Mouse (Mus musculus): ENCODE measurements around the gene Olfr204. TPM values are rescaled to one million over a fixed set of nuclear protein-coding genes. Genes with fewer than 3 reads are reported as not detected.

Olfr204 gene
- polyA plus RNA-seq (2012; rRNA removed), result not detected in 2 replicates

GRCm38 (mm10) chr16:59318148-59318547 lies at the start of gene Olfr204:
TSS of gene Olfr204 (minus strand) at chr16:59318248.

GRCm38 (mm10) chr16:59363893-59364292 lies 45.8 kb upstream of the Olfr204 start, which contains the start of gene Olfr209:
TSS of gene Olfr209 (minus strand) at chr16:59363993.

GRCm38 (mm10) chr16:59349146-59349545 lies 31.1 kb upstream of the Olfr204 start, which contains the start of gene Olfr206:
TSS of gene Olfr206 (minus strand) at chr16:59349246.

GRCm38 (mm10) chr16:59331038-59331437 lies 13.0 kb upstream of the Olfr204 start, which contains the start of gene Olfr205:
TSS of gene Olfr205 (minus strand) at chr16:59331138.

GRCm38 (mm10) chr16:59298581-59298980 lies 19.5 kb downstream of the Olfr204 start, which contains the start of gene Olfr203:
TSS of gene Olfr203 (plus strand) at chr16:59298881.

GRCm38 (mm10) chr16:59286693-59287092 lies 31.4 kb downstream of the Olfr204 start, which contains the start of gene Olfr202:
TSS of gene Olfr202 (minus strand) at chr16:59286793.

GRCm38 (mm10) chr16:59272532-59272931 lies 45.5 kb downstream of the Olfr204 start, which contains the start of gene Olfr201:
TSS of gene Olfr201 (minus strand) at chr16:59272632.

Other genes with a start within 250 kb of the Olfr204 start
- gene Olfr190, start 240.2 kb downstream of the Olfr204 start, polyA plus RNA-seq (2012; rRNA removed), result not detected in 2 replicates
- gene Olfr191, start 228.4 kb downstream of the Olfr204 start, polyA plus RNA-seq (2012; rRNA removed), result not detected in 2 replicates
- not detected in 2 replicates for gene Olfr193, start 206.4 kb downstream of the Olfr204 start, polyA plus RNA-seq (2012; rRNA removed)
- not detected in 2 replicates for gene Olfr194, start 197.2 kb downstream of the Olfr204 start, polyA plus RNA-seq (2012; rRNA removed)
- gene Olfr195, start 171.2 kb downstream of the Olfr204 start, polyA plus RNA-seq (2012; rRNA removed), result not detected in 2 replicates
- not detected in 2 replicates for gene Olfr196, start 147.8 kb downstream of the Olfr204 start, polyA plus RNA-seq (2012; rRNA removed)
- not detected in 2 replicates for gene Olfr198, start 114.7 kb downstream of the Olfr204 start, polyA plus RNA-seq (2012; rRNA removed)
- gene Olfr199, start 98.5 kb downstream of the Olfr204 start, polyA plus RNA-seq (2012; rRNA removed), result not detected in 2 replicates
- 0.07 and 0.08 TPM in 2 replicates for gene Olfr201, start 45.6 kb downstream of the Olfr204 start, polyA plus RNA-seq (2012; rRNA removed)
- not detected in 2 replicates for gene Olfr202, start 31.5 kb downstream of the Olfr204 start, polyA plus RNA-seq (2012; rRNA removed)
- not detected in 2 replicates for gene Olfr203, start 19.4 kb downstream of the Olfr204 start, polyA plus RNA-seq (2012; rRNA removed)
- not detected in 2 replicates for gene Olfr205, start 12.9 kb upstream of the Olfr204 start, polyA plus RNA-seq (2012; rRNA removed)
- not detected in 2 replicates for gene Olfr206, start 31.0 kb upstream of the Olfr204 start, polyA plus RNA-seq (2012; rRNA removed)
- not detected in 2 replicates for gene Olfr209, start 45.7 kb upstream of the Olfr204 start, polyA plus RNA-seq (2012; rRNA removed)
- not detected in 2 replicates for gene Gabrr3, start 89.1 kb upstream of the Olfr204 start, polyA plus RNA-seq (2012; rRNA removed)
- 7.5 and 8.5 TPM in 2 replicates for gene Riox2, start 153.5 kb upstream of the Olfr204 start, polyA plus RNA-seq (2012; rRNA removed)